Mouse (Mus musculus) myocyte (in vitro differentiated cells): ENCODE measurements at regions not wholly inside any gene's neighbourhood (a gene's known extent, or its start where the extent isn't known, plus 50 kb on each side); places are given as distances from the start of the nearest gene placed in this dataset.

ENCODE experiments used
- H3K27me3 ChIP-seq: one replicate; pipeline ENCODE4 v1.6.1; 2011; ENCODE audit not compliant: control insufficient read depth, insufficient read depth, insufficient read length
- H3K36me3 ChIP-seq: one replicate; pipeline ENCODE4 v1.6.1; 2011; ENCODE audit not compliant: control insufficient read depth, insufficient read depth
- H3K4me2 ChIP-seq: one replicate; pipeline ENCODE4 v1.6.1; 2011; ENCODE audit warnings: low read depth, control low read depth
- H3K4me3 ChIP-seq: one replicate; pipeline ENCODE4 v1.5.1; 2011; ENCODE audit warnings: mild to moderate bottlenecking, control low read depth, moderate library complexity
- H3K79me2 ChIP-seq: one replicate; pipeline ENCODE4 v1.6.1; 2011; ENCODE audit not compliant: control insufficient read depth, insufficient read depth
- H3ac ChIP-seq: one replicate; pipeline ENCODE4 v1.6.1; 2011; ENCODE audit not compliant: control insufficient read depth, insufficient read length
- CEBPB ChIP-seq: IDR thresholded peaks from 2 replicates; pipeline ENCODE4 v1.6.1; 2011; ENCODE audit warnings: mild to moderate bottlenecking, moderate library complexity; ENCODE audit not compliant: poor library complexity, insufficient read depth, severe bottlenecking
- E2F4 ChIP-seq: IDR thresholded peaks from one replicate; pipeline ENCODE4 v1.6.1; 2011; ENCODE audit warnings: mild to moderate bottlenecking, control low read depth, moderate library complexity; ENCODE audit not compliant: insufficient read depth
- MAX ChIP-seq: IDR thresholded peaks from one replicate; pipeline ENCODE4 v1.6.1; 2011; ENCODE audit warnings: low read depth, mild to moderate bottlenecking, control low read depth
- MYOD1 ChIP-seq, 3 experiments: IDR thresholded peaks; one replicate each; pipeline ENCODE4 v1.6.1; 2011; ENCODE audit warnings: control low read depth in 2 of 3, low read depth in 2 of 3, mild to moderate bottlenecking in 2 of 3, moderate library complexity in 1 of 3; ENCODE audit not compliant: insufficient read length in 2 of 3, control insufficient read depth in 1 of 3
- MYOG ChIP-seq, 3 experiments: IDR thresholded peaks; one replicate each; pipeline ENCODE4 v1.6.1; 2011; ENCODE audit warnings: control low read depth in 2 of 3, low read depth in 2 of 3, mild to moderate bottlenecking in 2 of 3; ENCODE audit not compliant: insufficient read length in 2 of 3, control insufficient read depth in 1 of 3, insufficient read depth in 1 of 3
- POLR2A ChIP-seq: IDR thresholded peaks from one replicate; pipeline ENCODE4 v1.6.1; 2011; ENCODE audit warnings: low read depth, mild to moderate bottlenecking, control low read depth, moderate library complexity; ENCODE audit not compliant: insufficient read length
- POLR2AphosphoS2 ChIP-seq: IDR thresholded peaks from one replicate; pipeline ENCODE4 v1.6.1; 2011; ENCODE audit warnings: low read depth, control low read depth; ENCODE audit not compliant: insufficient read length
- REST ChIP-seq: IDR thresholded peaks from one replicate; pipeline ENCODE4 v1.6.1; 2011; ENCODE audit warnings: mild to moderate bottlenecking, control low read depth, moderate library complexity; ENCODE audit not compliant: insufficient read depth, insufficient read length
- SRF ChIP-seq: IDR thresholded peaks from one replicate; pipeline ENCODE4 v1.6.1; 2011; ENCODE audit warnings: low read depth; ENCODE audit not compliant: control insufficient read depth, insufficient read length
- TCF12 ChIP-seq: IDR thresholded peaks from one replicate; pipeline ENCODE4 v1.6.1; 2011; ENCODE audit warnings: mild to moderate bottlenecking, control low read depth; ENCODE audit not compliant: poor library complexity, insufficient read depth, severe bottlenecking
- TCF3 ChIP-seq: IDR thresholded peaks from one replicate; pipeline ENCODE4 v1.6.1; 2011; ENCODE audit warnings: low read depth, control low read depth; ENCODE audit not compliant: insufficient read length
- USF1 ChIP-seq: IDR thresholded peaks from one replicate; pipeline ENCODE4 v1.6.1; 2011; ENCODE audit warnings: low read depth, mild to moderate bottlenecking, control low read depth, moderate library complexity

GRCm38 (mm10) chr3:47010459-47010858, 562.4 kb upstream of the Pabpc4l start:
- no peak overlapping the region for H3K4me3 ChIP-seq
- H3K4me2 ChIP-seq = no peak overlapping the region
- H3K27me3 ChIP-seq = no peaks in the 10 kb centered on the region
- H3ac ChIP-seq = no peak overlapping the region
- H3K79me2 ChIP-seq = no peaks in the 10 kb centered on the region
- TF ChIP-seq MYOD1 (IDR thresholded peaks at IDR 0.05; ENCODE audit: control insufficient read depth in 1 of 3, insufficient read length in 2 of 3, low read depth in 2 of 3) (no peak), E2F4 (no peak), USF1 (no peak), REST (no peak), SRF (no peak), TCF3 (no peak), MYOG (IDR thresholded peaks at IDR 0.05; ENCODE audit: control insufficient read depth in 1 of 3, insufficient read depth in 1 of 3, insufficient read length in 2 of 3, low read depth in 2 of 3) (no peak), TCF12 (no peak), POLR2AphosphoS2 (no peak), MAX (no peak), CEBPB (no peak), POLR2A (no peak)
- no peaks in the 10 kb centered on the region for H3K36me3 ChIP-seq

DNA sequence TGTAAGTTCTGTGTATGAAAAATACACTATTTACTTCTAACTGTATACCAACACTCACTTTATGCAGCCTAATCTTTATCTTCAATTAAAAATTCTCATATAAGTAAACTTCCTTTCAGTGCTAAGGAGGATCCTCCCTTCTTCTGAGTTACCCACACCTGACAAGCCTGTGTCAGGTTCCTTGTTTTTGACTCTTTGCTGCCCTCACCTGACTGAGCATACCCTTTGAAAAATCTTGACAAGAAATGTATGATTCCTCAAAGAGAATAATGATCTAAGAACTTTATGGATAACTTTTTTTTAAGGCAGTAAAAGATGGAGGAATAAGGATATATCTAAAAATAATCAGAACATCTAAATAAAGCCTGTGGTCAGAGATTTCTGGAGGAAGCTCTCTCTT, 550.9 kb upstream of the Pabpc4l start:
- H3K27me3 ChIP-seq = no peaks in the 10 kb centered on the region
- H3K4me2 ChIP-seq = no peak overlapping the region
- H3K4me3 ChIP-seq = no peak overlapping the region
- no peaks in the 10 kb centered on the region for H3K79me2 ChIP-seq
- H3ac ChIP-seq = no peak overlapping the region
- TF ChIP-seq USF1 = no peak
- no peak for TF ChIP-seq POLR2AphosphoS2
- TF ChIP-seq CEBPB = no peak
- no peak for TF ChIP-seq SRF
- no peak for TF ChIP-seq TCF3
- no peak for TF ChIP-seq REST
- TF ChIP-seq POLR2A = no peak
- TF ChIP-seq MYOD1 (IDR thresholded peaks at IDR 0.05; ENCODE audit: control insufficient read depth in 1 of 3, insufficient read length in 2 of 3, low read depth in 2 of 3) = no peak
- TF ChIP-seq TCF12 = no peak
- no peak for TF ChIP-seq MAX
- no peak for TF ChIP-seq E2F4
- TF ChIP-seq MYOG (IDR thresholded peaks at IDR 0.05; ENCODE audit: control insufficient read depth in 1 of 3, insufficient read depth in 1 of 3, insufficient read length in 2 of 3, low read depth in 2 of 3) = no peak
- no peaks in the 10 kb centered on the region for H3K36me3 ChIP-seq

DNA sequence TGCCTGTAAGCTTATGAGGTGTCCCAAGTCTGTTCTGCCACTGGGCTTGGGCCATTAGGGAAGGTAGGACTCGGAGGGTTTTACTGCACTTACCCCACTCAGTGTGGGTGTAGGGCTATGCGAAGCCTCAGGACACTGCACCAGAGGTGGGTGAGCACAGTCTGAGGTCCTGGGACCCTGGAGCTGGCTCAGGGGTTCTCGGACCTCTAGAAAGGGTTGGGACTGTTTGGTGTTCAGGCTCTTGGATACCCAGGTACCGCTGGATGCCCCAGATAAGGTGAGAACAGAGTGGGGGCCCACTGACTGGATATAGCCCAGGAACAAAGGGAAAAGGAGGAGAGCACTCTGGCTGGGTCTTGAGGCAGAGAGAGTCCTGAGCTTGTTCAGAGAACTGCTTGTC, 522.7 kb upstream of the Pabpc4l start:
- TF ChIP-seq TCF12 (no peak), TCF3 (no peak), REST (no peak), POLR2A (no peak), MYOG (IDR thresholded peaks at IDR 0.05; ENCODE audit: control insufficient read depth in 1 of 3, insufficient read depth in 1 of 3, insufficient read length in 2 of 3, low read depth in 2 of 3) (no peak), CEBPB (no peak), SRF (no peak), MYOD1 (IDR thresholded peaks at IDR 0.05; ENCODE audit: control insufficient read depth in 1 of 3, insufficient read length in 2 of 3, low read depth in 2 of 3) (no peak), POLR2AphosphoS2 (no peak), E2F4 (no peak), USF1 (no peak), MAX (no peak)
- H3K27me3 ChIP-seq = no peaks in the 10 kb centered on the region
- H3K79me2 ChIP-seq = no peaks in the 10 kb centered on the region
- H3K4me2 ChIP-seq = no peak overlapping the region
- no peaks in the 10 kb centered on the region for H3K36me3 ChIP-seq
- H3K4me3 ChIP-seq = no peak overlapping the region
- H3ac ChIP-seq = no peak overlapping the region

DNA sequence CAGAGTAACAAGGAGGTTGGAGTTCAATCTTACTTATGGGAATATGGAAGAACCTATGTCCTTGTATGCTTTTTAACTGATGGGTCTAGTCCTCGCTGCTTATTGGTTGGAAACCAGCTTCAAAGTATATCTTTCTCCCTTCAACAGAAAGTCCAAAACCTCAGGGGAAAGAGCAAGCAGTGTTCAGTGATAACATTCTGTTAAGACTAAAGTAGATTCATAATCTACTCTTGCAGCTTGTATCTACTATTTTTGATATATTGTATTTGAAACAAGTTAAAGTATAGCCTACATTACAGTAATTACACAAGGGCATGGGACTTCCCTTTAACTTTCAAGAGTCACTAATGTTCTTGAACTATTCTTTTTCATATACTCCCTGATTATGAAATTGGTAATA, 522.0 kb upstream of the Pabpc4l start:
- Histone ChIP-seq H3K4me3 (no peak overlapping the region), H3K27me3 (no peaks in the 10 kb centered on the region), H3K79me2 (no peaks in the 10 kb centered on the region), H3K4me2 (no peak overlapping the region), H3K36me3 (no peaks in the 10 kb centered on the region), H3ac (no peak overlapping the region)
- TF ChIP-seq MAX (no peak), CEBPB (no peak), USF1 (no peak), MYOD1 (IDR thresholded peaks at IDR 0.05; ENCODE audit: control insufficient read depth in 1 of 3, insufficient read length in 2 of 3, low read depth in 2 of 3) (no peak), REST (no peak), TCF3 (no peak), MYOG (IDR thresholded peaks at IDR 0.05; ENCODE audit: control insufficient read depth in 1 of 3, insufficient read depth in 1 of 3, insufficient read length in 2 of 3, low read depth in 2 of 3) (no peak), E2F4 (no peak), POLR2AphosphoS2 (no peak)
